Mouse (Mus musculus) MEL (cell line): ENCODE data around the gene Rcn1. TPM values are rescaled to one million over a fixed set of nuclear protein-coding genes. Genes with fewer than 3 reads are reported as not detected.

Experiments
- DNase-seq: peaks from one replicate; pipeline ENCODE4 v3.0.0; 2011; ENCODE audit warnings: low read depth, low spot score
- H3K27ac ChIP-seq: 2 replicates; pipeline ENCODE4 v1.5.1; 2012; ENCODE audit warnings: low read depth, mild to moderate bottlenecking, control low read depth, low read length, moderate library complexity; ENCODE audit not compliant: control insufficient read depth
- H3K27me3 ChIP-seq, 2 experiments: fragments of 150-350 bp in 1 of 2; sonication (generic) in 1 of 2; 2 replicates each; pipeline ENCODE4 v1.6.1; 2012; ENCODE audit warnings: low read length in 2 of 2, mild to moderate bottlenecking in 2 of 2, improper control_type of control experiment in 1 of 2, moderate library complexity in 1 of 2; ENCODE audit not compliant: insufficient read depth in 2 of 2, control insufficient read depth in 1 of 2
- H3K36me3 ChIP-seq, 2 experiments: 2 replicates each; pipeline ENCODE4 v1.6.1; 2012 to 2014; ENCODE audit warnings: low read length in 2 of 2, improper control_type of control experiment in 1 of 2, inconsistent platforms in 1 of 2, mild to moderate bottlenecking in 1 of 2; ENCODE audit not compliant: insufficient read depth in 2 of 2, control insufficient read depth in 1 of 2
- H3K4me1 ChIP-seq, 2 experiments: fragments of 150-350 bp in 1 of 2; sonication (generic) in 1 of 2; 2 replicates each; pipeline ENCODE4 v1.6.1; 2012; ENCODE audit warnings: low read length in 2 of 2, improper control_type of control experiment in 1 of 2, mild to moderate bottlenecking in 1 of 2; ENCODE audit not compliant: insufficient read depth in 2 of 2, control insufficient read depth in 1 of 2
- H3K4me3 ChIP-seq, 2 experiments: fragments of 150-350 bp in 1 of 2; sonication (generic) in 1 of 2; 2 replicates each; pipeline ENCODE4 v1.5.1; 2012; ENCODE audit warnings: low read depth in 2 of 2, low read length in 2 of 2, mild to moderate bottlenecking in 2 of 2, moderate library complexity in 2 of 2, control low read depth in 1 of 2, improper control_type of control experiment in 1 of 2; ENCODE audit not compliant: control insufficient read depth in 1 of 2, insufficient read depth in 1 of 2
- H3K79me2 ChIP-seq: 2 replicates; pipeline ENCODE4 v1.6.1; 2012; ENCODE audit warnings: mild to moderate bottlenecking, low read length, moderate library complexity; ENCODE audit not compliant: control insufficient read depth, poor library complexity, insufficient read depth
- H3K9ac ChIP-seq: 2 replicates; pipeline ENCODE4 v1.6.1; 2012; ENCODE audit warnings: low read depth, mild to moderate bottlenecking, control low read depth, low read length, moderate library complexity; ENCODE audit not compliant: control insufficient read depth, poor library complexity, severe bottlenecking
- H3K9me3 ChIP-seq: fragments of 150-350 bp; sonication (generic); replicated peaks from 2 replicates; pipeline ENCODE4 v1.6.1; 2012; ENCODE audit warnings: mild to moderate bottlenecking, low read length, improper control_type of control experiment, moderate library complexity; ENCODE audit not compliant: insufficient read depth
- BHLHE40 ChIP-seq: IDR thresholded peaks from 2 replicates; pipeline ENCODE4 v1.6.1; 2012; ENCODE audit warnings: low read depth, mild to moderate bottlenecking, inconsistent platforms, low read length, improper control_type of control experiment, borderline replicate concordance
- CHD1 ChIP-seq: IDR thresholded peaks from 2 replicates; pipeline ENCODE4 v1.6.1; 2012; ENCODE audit warnings: low read depth, mild to moderate bottlenecking, inconsistent platforms, low read length, improper control_type of control experiment
- CHD2 ChIP-seq: IDR thresholded peaks from 2 replicates; pipeline ENCODE4 v1.6.1; 2011; ENCODE audit warnings: low read length, improper control_type of control experiment
- CTCF ChIP-seq, 3 experiments: IDR thresholded peaks in 2 of 3; conservative IDR thresholded peaks in 1 of 3; 2 replicates each; pipeline ENCODE4 v1.5.1; 2011 to 2012; ENCODE audit warnings: low read length in 3 of 3, low read depth in 2 of 3, mild to moderate bottlenecking in 2 of 3, improper control_type of control experiment in 1 of 3, inconsistent platforms in 1 of 3, mixed read lengths in 1 of 3, moderate library complexity in 1 of 3; ENCODE audit not compliant: control insufficient read depth in 1 of 3, insufficient read depth in 1 of 3, poor library complexity in 1 of 3, severe bottlenecking in 1 of 3
- E2F4 ChIP-seq: IDR thresholded peaks from 2 replicates; pipeline ENCODE4 v1.6.1; 2011; ENCODE audit warnings: low read depth, low read length, improper control_type of control experiment, borderline replicate concordance
- EP300 ChIP-seq, 2 experiments: IDR thresholded peaks; 2 replicates each; pipeline ENCODE4 v1.6.1; 2011; ENCODE audit warnings: improper control_type of control experiment in 2 of 2, low read length in 2 of 2, low read depth in 1 of 2, mild to moderate bottlenecking in 1 of 2
- ETS1 ChIP-seq: IDR thresholded peaks from 2 replicates; pipeline ENCODE4 v1.6.1; 2012; ENCODE audit warnings: low read depth, mild to moderate bottlenecking, inconsistent platforms, low read length, improper control_type of control experiment, moderate library complexity
- GABPA ChIP-seq: IDR thresholded peaks from 2 replicates; pipeline ENCODE4 v1.6.1; 2012; ENCODE audit warnings: low read depth, mild to moderate bottlenecking, inconsistent platforms, low read length, improper control_type of control experiment, moderate library complexity
- GATA1 ChIP-seq: IDR thresholded peaks from 2 replicates; pipeline ENCODE4 v1.6.1; 2011; ENCODE audit warnings: low read depth, low read length, improper control_type of control experiment
- HCFC1 ChIP-seq: IDR thresholded peaks from 2 replicates; pipeline ENCODE4 v1.6.1; 2012; ENCODE audit warnings: low read depth, mild to moderate bottlenecking, inconsistent platforms, low read length, improper control_type of control experiment, moderate library complexity
- JUND ChIP-seq: IDR thresholded peaks from 2 replicates; pipeline ENCODE4 v1.6.1; 2011; ENCODE audit warnings: low read depth, mild to moderate bottlenecking, improper control_type of control experiment, low read length
- KAT2A ChIP-seq: conservative IDR thresholded peaks from 2 replicates; pipeline ENCODE4 v1.6.1; 2012; ENCODE audit warnings: low read depth, low read length, improper control_type of control experiment, inconsistent platforms
- MAFK ChIP-seq: IDR thresholded peaks from 2 replicates; pipeline ENCODE4 v1.6.1; 2011; ENCODE audit warnings: low read depth, mild to moderate bottlenecking, low read length, improper control_type of control experiment, borderline replicate concordance
- MAX ChIP-seq: IDR thresholded peaks from 2 replicates; pipeline ENCODE4 v1.6.1; 2011; ENCODE audit warnings: low read length, improper control_type of control experiment
- MAZ ChIP-seq: IDR thresholded peaks from 2 replicates; pipeline ENCODE4 v1.6.1; 2012; ENCODE audit warnings: low read depth, mild to moderate bottlenecking, inconsistent platforms, low read length, improper control_type of control experiment
- MEF2A ChIP-seq: IDR thresholded peaks from 2 replicates; pipeline ENCODE4 v1.6.1; 2014; ENCODE audit warnings: low read depth, mild to moderate bottlenecking, inconsistent platforms, low read length, improper control_type of control experiment; ENCODE audit not compliant: poor library complexity, insufficient replicate concordance, severe bottlenecking; ENCODE audit errors: extremely low read depth
- MXI1 ChIP-seq: IDR thresholded peaks from 2 replicates; pipeline ENCODE4 v1.6.1; 2011; ENCODE audit warnings: mild to moderate bottlenecking, low read depth, low read length, improper control_type of control experiment
- MYB ChIP-seq: IDR thresholded peaks from 2 replicates; pipeline ENCODE4 v1.6.1; 2011; ENCODE audit warnings: mild to moderate bottlenecking, low read depth, low read length, improper control_type of control experiment
- NELFE ChIP-seq: IDR thresholded peaks from 2 replicates; pipeline ENCODE4 v1.6.1; 2011; ENCODE audit warnings: low read depth, low read length, improper control_type of control experiment
- NRF1 ChIP-seq: IDR thresholded peaks from 2 replicates; pipeline ENCODE4 v1.6.1; 2014; ENCODE audit warnings: low read depth, mild to moderate bottlenecking, inconsistent platforms, low read length, improper control_type of control experiment, moderate library complexity; ENCODE audit not compliant: poor library complexity, insufficient read depth, severe bottlenecking
- POLR2A ChIP-seq, 2 experiments: IDR thresholded peaks; 2 replicates each; pipeline ENCODE4 v1.6.1; 2011 to 2012; ENCODE audit warnings: low read length in 2 of 2, mild to moderate bottlenecking in 2 of 2, control low read depth in 1 of 2, improper control_type of control experiment in 1 of 2, low read depth in 1 of 2, moderate library complexity in 1 of 2; ENCODE audit not compliant: control insufficient read depth in 1 of 2, insufficient read depth in 1 of 2, poor library complexity in 1 of 2
- POLR2AphosphoS2 ChIP-seq: IDR thresholded peaks from 2 replicates; pipeline ENCODE4 v1.6.1; 2011; ENCODE audit warnings: low read length, improper control_type of control experiment
- POLR2AphosphoS5 ChIP-seq: IDR thresholded peaks from 2 replicates; pipeline ENCODE4 v1.6.1; 2012; ENCODE audit warnings: low read depth, borderline replicate concordance, mild to moderate bottlenecking, inconsistent platforms, low read length, moderate library complexity, mixed read lengths
- RAD21 ChIP-seq: IDR thresholded peaks from 2 replicates; pipeline ENCODE4 v1.6.1; 2011; ENCODE audit warnings: mild to moderate bottlenecking, low read depth, low read length, improper control_type of control experiment
- SIN3A ChIP-seq: IDR thresholded peaks from 2 replicates; pipeline ENCODE4 v1.6.1; 2012; ENCODE audit warnings: low read length, improper control_type of control experiment, inconsistent platforms
- SMC3 ChIP-seq: IDR thresholded peaks from 2 replicates; pipeline ENCODE4 v1.6.1; 2011; ENCODE audit warnings: low read depth, low read length, improper control_type of control experiment
- TCF12 ChIP-seq: IDR thresholded peaks from 2 replicates; pipeline ENCODE4 v1.6.1; 2014; ENCODE audit warnings: low read depth, mild to moderate bottlenecking, inconsistent platforms, low read length, improper control_type of control experiment, moderate library complexity
- UBTF ChIP-seq: IDR thresholded peaks from 2 replicates; pipeline ENCODE4 v1.6.1; 2012; ENCODE audit warnings: low read depth, mild to moderate bottlenecking, inconsistent platforms, low read length, improper control_type of control experiment, moderate library complexity, borderline replicate concordance; ENCODE audit not compliant: insufficient read depth
- USF1 ChIP-seq: IDR thresholded peaks from 2 replicates; pipeline ENCODE4 v1.6.1; 2014; ENCODE audit warnings: low read depth, mild to moderate bottlenecking, inconsistent platforms, low read length, improper control_type of control experiment, moderate library complexity
- USF2 ChIP-seq, 2 experiments: IDR thresholded peaks; 2 replicates each; pipeline ENCODE4 v1.6.1; 2011 to 2012; ENCODE audit warnings: improper control_type of control experiment in 2 of 2, low read length in 2 of 2, borderline replicate concordance in 1 of 2, inconsistent platforms in 1 of 2, low read depth in 1 of 2, mild to moderate bottlenecking in 1 of 2; ENCODE audit not compliant: insufficient read depth in 1 of 2
- ZC3H11A ChIP-seq: IDR thresholded peaks from 2 replicates; pipeline ENCODE4 v1.6.1; 2012; ENCODE audit warnings: low read depth, mild to moderate bottlenecking, inconsistent platforms, low read length, improper control_type of control experiment
- ZKSCAN1 ChIP-seq: IDR thresholded peaks from 2 replicates; pipeline ENCODE4 v1.6.1; 2012; ENCODE audit warnings: low read depth, mild to moderate bottlenecking, inconsistent platforms, low read length, improper control_type of control experiment, moderate library complexity
- ZMIZ1 ChIP-seq: IDR thresholded peaks from 2 replicates; pipeline ENCODE4 v1.6.1; 2012; ENCODE audit warnings: low read depth, mild to moderate bottlenecking, inconsistent platforms, low read length, improper control_type of control experiment, moderate library complexity
- ZNF384 ChIP-seq: IDR thresholded peaks from 2 replicates; pipeline ENCODE4 v1.6.1; 2012; ENCODE audit warnings: low read depth, mild to moderate bottlenecking, inconsistent platforms, low read length, improper control_type of control experiment
- polyA plus RNA-seq, 2 experiments: library from polyadenylated mRNA; stranded (reverse) in 1 of 2; unstranded in 1 of 2; fragments of >175 nt in 1 of 2; fragments of >200 nt in 1 of 2; gene quantifications; 2 replicates each; pipeline versions ENCODE4 v1.2.1 to v1.2.4; 2012; ENCODE audit warnings: low replicate concordance in 2 of 2, low read depth in 1 of 2; ENCODE audit not compliant: insufficient read length in 2 of 2, insufficient read depth in 1 of 2, missing spikeins in 1 of 2
- total RNA-seq: library from RNA; depleted of rRNA; stranded (reverse); fragments of 300-350 nt; gene quantifications from 2 replicates; pipeline ENCODE4 v1.2.3, GENCODE M21; 2012; rRNA removed

Gene Rcn1
- 43.2 and 45.7 TPM in 2 replicates for total RNA-seq
- polyA plus RNA-seq, result 10 to 100 TPM in 1 of 2 experiments, not detected in 1; 51.0 TPM

DNA sequence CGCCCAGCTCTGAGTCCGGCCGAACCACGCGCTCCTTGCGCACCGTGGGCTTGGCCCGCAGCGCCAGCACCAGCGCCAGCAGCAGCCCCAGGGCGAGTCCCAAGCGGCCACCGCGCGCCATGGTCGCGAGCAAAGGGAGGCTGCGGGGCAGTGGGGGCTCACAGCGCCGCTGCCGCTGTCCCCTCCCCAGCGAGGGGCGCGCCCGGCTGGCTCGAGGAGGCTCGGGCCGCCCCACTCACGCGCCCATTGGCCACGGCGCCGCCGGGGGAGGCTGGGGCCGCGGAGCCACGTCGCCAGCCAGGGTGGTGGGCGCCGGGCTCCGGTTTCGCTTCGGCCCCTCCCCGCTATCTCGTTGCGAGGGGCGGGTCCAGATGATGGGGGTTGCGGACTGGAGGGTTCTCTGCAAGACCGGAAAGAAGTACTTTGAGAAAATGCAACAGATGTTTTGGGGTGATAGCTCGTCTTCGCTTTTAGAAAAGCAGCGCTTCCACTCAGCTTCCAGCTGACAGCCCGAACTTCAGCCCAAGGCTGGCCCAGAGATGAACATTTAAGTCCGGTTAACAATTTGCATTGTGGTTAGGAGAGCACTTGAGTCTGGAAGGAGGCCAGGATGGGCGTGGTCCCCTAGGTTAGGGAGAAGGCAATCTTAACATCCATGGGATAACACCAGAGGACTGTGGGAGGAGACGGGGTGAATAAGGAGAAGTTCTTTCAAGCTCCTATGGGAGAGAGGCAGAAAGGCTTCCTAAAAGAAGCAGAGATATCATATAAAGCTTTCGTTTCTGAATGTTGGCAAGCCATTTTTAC, at the start of gene Rcn1:
Gene Rcn1, minus strand, starts transcription at position 235 of the 807 bp plus-strand sequence.
- Histone ChIP-seq H3K4me1 (peaks cover 3 to 24% of the 10 kb centered on the region in 2 experiments; a peak in 3 of 4 replicates), H3K27ac (peak within 1 kb of the TSS; percentile 91), H3K79me2 (peaks cover 28% of the 10 kb centered on the region), H3K36me3 (peaks cover 1 to 14% of the 10 kb centered on the region in 2 experiments; a peak in 3 of 4 replicates), H3K9ac (peak within 1 kb of the TSS; percentile 81), H3K9me3 (no peaks in the 10 kb centered on the region), H3K27me3 (no peaks in the 10 kb centered on the region; a peak in 1 of 4 replicates), H3K4me3 (peak within 1 kb of the TSS; percentile 71 to 78)
- peak; percentile 96 for DNase-seq
- TF ChIP-seq MXI1 (peak; percentile 70; the same call in 1 of the 2 replicates), EP300 (IDR thresholded peaks at IDR 0.05; ENCODE audit: low read depth in 1 of 2, low read length in 2 of 2) (peak; percentile 72 to 80), BHLHE40 (0 out of 2 replicates have a peak, but pooled peaks have one; percentile 18), USF2 (IDR thresholded peaks at IDR 0.05; ENCODE audit: borderline replicate concordance in 1 of 2, insufficient read depth in 1 of 2, low read depth in 1 of 2, low read length in 2 of 2) (no peak), POLR2AphosphoS5 (no peak), NELFE (peak; percentile 70), MEF2A (no peak), UBTF (no peak), POLR2A (IDR thresholded peaks at IDR 0.05; ENCODE audit: control insufficient read depth in 1 of 2, insufficient read depth in 1 of 2, low read depth in 1 of 2, low read length in 2 of 2, poor library complexity in 1 of 2) (peak; percentile 51 to 67; a peak in 2 of 4 replicates), GATA1 (peak; percentile 72), RAD21 (no peak), MAFK (no peak), POLR2AphosphoS2 (0 out of 2 replicates have a peak, but pooled peaks have one; percentile 35), USF1 (no peak), CHD1 (no peak), ZC3H11A (no peak), CHD2 (no peak), HCFC1 (peak; percentile 57; the same call in 1 of the 2 replicates), ZKSCAN1 (no peak), SIN3A (peak; percentile 79), E2F4 (no peak), ZNF384 (no peak), KAT2A (no peak; the same call in 1 of the 2 replicates), ZMIZ1 (0 out of 2 replicates have a peak, but pooled peaks have one; percentile 62), CTCF (IDR thresholded peaks at IDR 0.05 in 2 of 3, conservative IDR thresholded peaks at IDR 0.05 in 1 of 3; ENCODE audit: control insufficient read depth in 1 of 3, insufficient read depth in 1 of 3, low read depth in 2 of 3, low read length in 3 of 3, poor library complexity in 1 of 3, severe bottlenecking in 1 of 3) (no peak), ETS1 (peak; percentile 96), GABPA (no peak), JUND (no peak), MAX (peak; percentile 27; the same call in 1 of the 2 replicates), MYB (no peak), NRF1 (no peak; the same call in 1 of the 2 replicates), TCF12 (peak; percentile 81), MAZ (peak; percentile 79), SMC3 (no peak)
